Mouse (Mus musculus): Measurements from ENCODE around the gene Barx2. TPM values are rescaled to one million over a fixed set of nuclear protein-coding genes. Genes with fewer than 3 reads are reported as not detected.

The Barx2 gene
- polyA plus RNA-seq, 1 experiment from 2014 or later: not detected

GRCm38 (mm10) chr9:31931691-31932090 lies 18.4 kb upstream of the Barx2 start:
- no peak overlapping the region for H3K27ac ChIP-seq (ENCODE audit: low read depth, low read length)
- WGBS: 70% methylated on average over 5 of the region's 5 CpGs
- H3K9ac ChIP-seq (ENCODE audit: low read length): no peak overlapping the region
- H3K4me1 ChIP-seq (replicated peaks; ENCODE audit: control insufficient read depth, insufficient read depth, low read length): no peaks in the 10 kb centered on the region
- no peak for DNase-seq (ENCODE audit: low spot score)
- ATAC-seq (replicated peaks; ENCODE audit: low FRiP score): no peak
- H3K27me3 ChIP-seq (ENCODE audit: control insufficient read depth, insufficient read depth, low read length): no peaks in the 10 kb centered on the region
- H3K4me3 ChIP-seq (ENCODE audit: low read depth, low read length): no peak overlapping the region
- no peaks in the 10 kb centered on the region for H3K36me3 ChIP-seq (ENCODE audit: control insufficient read depth, insufficient read depth, low read length)
- no peaks in the 10 kb centered on the region for H3K9me3 ChIP-seq (ENCODE audit: control insufficient read depth, low read length)
- H3K4me2 ChIP-seq (ENCODE audit: low read depth, low read length, severe bottlenecking): no peak overlapping the region

- ATAC-seq (replicated peaks; ENCODE audit: low FRiP score): no peak
Measured at GRCm38 (mm10) chr9:31931255-31931654, 18.0 kb upstream of the Barx2 start.

DNA sequence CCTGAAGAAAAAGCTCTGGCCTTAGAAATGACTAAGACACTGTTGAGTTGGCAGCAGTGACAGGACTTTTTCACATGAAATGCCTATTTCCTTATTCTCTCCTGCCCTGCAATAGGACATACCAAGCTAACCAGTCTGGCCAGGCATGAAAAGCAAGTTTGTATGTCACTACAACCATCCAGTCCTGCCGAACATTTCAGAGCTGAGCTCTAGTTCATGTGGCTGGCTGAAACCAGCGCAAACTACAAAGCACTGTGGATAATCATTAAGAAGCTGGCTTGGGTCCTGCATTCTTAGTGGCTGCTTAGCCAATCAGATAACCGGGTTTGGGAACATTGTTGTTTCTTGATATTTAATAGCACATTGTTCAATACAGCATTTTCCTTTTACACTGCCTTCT lies 13.5 kb upstream of the Barx2 start:
- DNase-seq (ENCODE audit: low spot score): no peak
- Histone ChIP-seq H3K27me3 (ENCODE audit: control insufficient read depth, insufficient read depth, low read length) (no peaks in the 10 kb centered on the region; the same call in 1 of the 2 replicates), H3K36me3 (ENCODE audit: control insufficient read depth, insufficient read depth, low read length) (no peaks in the 10 kb centered on the region), H3K4me1 (replicated peaks; ENCODE audit: control insufficient read depth, insufficient read depth, low read length) (no peaks in the 10 kb centered on the region), H3K9ac (ENCODE audit: low read length) (no peak overlapping the region), H3K4me2 (ENCODE audit: low read depth, low read length, severe bottlenecking) (no peak overlapping the region), H3K4me3 (ENCODE audit: low read depth, low read length) (no peak overlapping the region), H3K27ac (ENCODE audit: low read depth, low read length) (no peak overlapping the region), H3K9me3 (ENCODE audit: control insufficient read depth, low read length) (no peaks in the 10 kb centered on the region)
- ATAC-seq (replicated peaks; ENCODE audit: low FRiP score): no peak
- 87% methylated on average over 3 of the region's 3 CpGs for WGBS

More at GRCm38 (mm10) chr9:31931255-31931654, 18.0 kb upstream of the Barx2 start:
- DNase-seq (ENCODE audit: low spot score): no peak
- no peak overlapping the region for H3K27ac ChIP-seq (ENCODE audit: low read depth, low read length)
- H3K9ac ChIP-seq (ENCODE audit: low read length): no peak overlapping the region
- no peaks in the 10 kb centered on the region for H3K4me1 ChIP-seq (replicated peaks; ENCODE audit: control insufficient read depth, insufficient read depth, low read length)
- H3K4me3 ChIP-seq (ENCODE audit: low read depth, low read length): no peak overlapping the region
- no peaks in the 10 kb centered on the region for H3K9me3 ChIP-seq (ENCODE audit: control insufficient read depth, low read length)
- 85% methylated on average over 3 of the region's 3 CpGs for WGBS
- H3K27me3 ChIP-seq (ENCODE audit: control insufficient read depth, insufficient read depth, low read length): no peaks in the 10 kb centered on the region; the same call in 1 of the 2 replicates
- no peak overlapping the region for H3K4me2 ChIP-seq (ENCODE audit: low read depth, low read length, severe bottlenecking)
- no peaks in the 10 kb centered on the region for H3K36me3 ChIP-seq (ENCODE audit: control insufficient read depth, insufficient read depth, low read length)

GRCm38 (mm10) chr9:31925830-31926624 lies 12.8 kb upstream of the Barx2 start:
- Histone ChIP-seq H3K9ac (ENCODE audit: low read length) (no peak overlapping the region), H3K4me3 (ENCODE audit: low read depth, low read length) (no peak overlapping the region), H3K36me3 (ENCODE audit: control insufficient read depth, insufficient read depth, low read length) (no peaks in the 10 kb centered on the region), H3K27ac (ENCODE audit: low read depth, low read length) (no peak overlapping the region), H3K9me3 (ENCODE audit: control insufficient read depth, low read length) (no peaks in the 10 kb centered on the region), H3K4me2 (ENCODE audit: low read depth, low read length, severe bottlenecking) (no peak overlapping the region), H3K27me3 (ENCODE audit: control insufficient read depth, insufficient read depth, low read length) (no peaks in the 10 kb centered on the region; the same call in 1 of the 2 replicates), H3K4me1 (replicated peaks; ENCODE audit: control insufficient read depth, insufficient read depth, low read length) (no peaks in the 10 kb centered on the region)
- ATAC-seq (replicated peaks; ENCODE audit: low FRiP score) (peak; percentile 85), DNase-seq (ENCODE audit: low spot score) (peak; percentile 91)
- 21% methylated on average over 22 of the region's 22 CpGs for WGBS

DNA sequence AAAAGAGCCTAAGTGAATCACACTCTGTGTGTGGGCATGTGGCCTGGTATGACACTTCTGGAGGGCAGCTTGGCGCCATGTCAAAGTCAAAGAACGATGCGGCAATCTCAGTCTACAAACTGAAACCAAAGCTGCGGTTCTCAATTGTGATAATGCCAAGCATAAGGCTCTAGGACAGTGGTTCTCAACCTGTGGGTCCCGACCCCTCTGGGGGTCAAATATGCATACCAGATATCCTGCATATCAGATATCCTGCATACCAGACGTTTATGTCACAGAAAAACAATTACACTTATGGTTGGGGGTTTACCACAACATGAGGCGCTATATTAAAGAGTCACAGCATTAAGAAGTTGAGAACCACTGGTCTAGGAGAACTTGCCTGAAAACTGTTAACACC lies 10.3 kb upstream of the Barx2 start:
- WGBS: 80% methylated on average over 7 of the region's 7 CpGs
- no peak for ATAC-seq (replicated peaks; ENCODE audit: low FRiP score)
- Histone ChIP-seq H3K4me1 (replicated peaks; ENCODE audit: control insufficient read depth, insufficient read depth, low read length) (no peaks in the 10 kb centered on the region), H3K4me3 (ENCODE audit: low read depth, low read length) (no peak overlapping the region), H3K36me3 (ENCODE audit: control insufficient read depth, insufficient read depth, low read length) (no peaks in the 10 kb centered on the region), H3K27me3 (ENCODE audit: control insufficient read depth, insufficient read depth, low read length) (peaks cover 3% of the 10 kb centered on the region; the same call in 1 of the 2 replicates), H3K27ac (ENCODE audit: low read depth, low read length) (no peak overlapping the region), H3K4me2 (ENCODE audit: low read depth, low read length, severe bottlenecking) (no peak overlapping the region), H3K9ac (ENCODE audit: low read length) (no peak overlapping the region), H3K9me3 (ENCODE audit: control insufficient read depth, low read length) (no peaks in the 10 kb centered on the region)
- DNase-seq (ENCODE audit: low spot score): no peak

GRCm38 (mm10) chr9:31919802-31920201 lies 6.5 kb upstream of the Barx2 start:
- no peak for ATAC-seq (replicated peaks; ENCODE audit: low FRiP score)
- H3K9ac ChIP-seq (ENCODE audit: low read length): no peak overlapping the region
- WGBS: 71% methylated on average over 1 of the region's 1 CpGs
- no peaks in the 10 kb centered on the region for H3K36me3 ChIP-seq (ENCODE audit: control insufficient read depth, insufficient read depth, low read length)
- no peak overlapping the region for H3K4me3 ChIP-seq (ENCODE audit: low read depth, low read length)
- H3K27ac ChIP-seq (ENCODE audit: low read depth, low read length): no peak overlapping the region
- DNase-seq (ENCODE audit: low spot score): no peak
- H3K4me1 ChIP-seq (replicated peaks; ENCODE audit: control insufficient read depth, insufficient read depth, low read length): peaks cover 2% of the 10 kb centered on the region; the same call in 1 of the 2 replicates
- H3K27me3 ChIP-seq (ENCODE audit: control insufficient read depth, insufficient read depth, low read length): peaks cover 33% of the 10 kb centered on the region
- no peak overlapping the region for H3K4me2 ChIP-seq (ENCODE audit: low read depth, low read length, severe bottlenecking)
- no peaks in the 10 kb centered on the region for H3K9me3 ChIP-seq (ENCODE audit: control insufficient read depth, low read length)

DNA sequence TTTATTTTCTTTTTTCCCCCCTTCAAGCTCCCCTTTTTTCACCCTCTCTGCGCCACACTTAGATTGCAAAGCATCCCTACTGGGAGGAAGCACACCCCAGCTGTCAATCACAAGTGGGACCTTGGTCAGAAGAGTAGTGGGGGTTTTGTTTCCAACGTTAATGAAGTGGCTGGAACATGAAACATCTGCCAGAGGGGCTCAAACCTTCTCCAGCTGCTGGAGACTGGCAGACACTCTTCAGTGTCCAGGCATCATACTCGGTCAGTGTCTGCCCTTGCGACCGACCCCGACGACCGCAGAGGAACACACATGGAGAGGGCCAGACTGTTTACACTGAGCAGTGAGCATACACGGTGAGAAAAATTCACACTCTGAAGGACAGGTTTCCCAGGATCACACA lies 3.2 kb upstream of the Barx2 start:
- Histone ChIP-seq H3K4me2 (ENCODE audit: low read depth, low read length, severe bottlenecking) (no peak overlapping the region), H3K9ac (ENCODE audit: low read length) (no peak overlapping the region), H3K27me3 (ENCODE audit: control insufficient read depth, insufficient read depth, low read length) (peaks cover 64% of the 10 kb centered on the region), H3K9me3 (ENCODE audit: control insufficient read depth, low read length) (no peaks in the 10 kb centered on the region), H3K4me3 (ENCODE audit: low read depth, low read length) (no peak overlapping the region), H3K36me3 (ENCODE audit: control insufficient read depth, insufficient read depth, low read length) (no peaks in the 10 kb centered on the region), H3K27ac (ENCODE audit: low read depth, low read length) (no peak overlapping the region), H3K4me1 (replicated peaks; ENCODE audit: control insufficient read depth, insufficient read depth, low read length) (peaks cover 12% of the 10 kb centered on the region)
- no peak for DNase-seq (ENCODE audit: low spot score)
- 9% methylated on average over 9 of the region's 9 CpGs for WGBS
- no peak for ATAC-seq (replicated peaks; ENCODE audit: low FRiP score)

DNA sequence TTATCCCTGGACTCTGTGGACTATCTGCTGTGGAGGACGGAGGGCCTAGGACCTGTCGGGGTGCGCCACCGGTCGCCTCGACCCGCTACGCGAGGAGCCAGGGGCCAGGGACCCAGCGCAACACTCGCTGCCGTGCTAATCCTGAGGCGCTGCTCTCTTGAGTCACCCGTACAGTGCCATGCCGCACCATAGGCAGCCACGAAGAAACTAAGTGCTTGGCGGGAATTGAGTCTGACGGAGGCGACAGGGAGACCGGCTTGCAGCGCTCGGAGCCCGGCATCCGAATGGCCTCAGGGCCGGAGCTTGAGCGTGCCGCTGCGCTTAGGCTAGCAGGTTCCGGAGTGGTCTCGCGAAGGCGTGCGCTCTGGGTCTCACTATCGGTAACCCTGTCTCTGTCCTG lies 1.6 kb upstream of the Barx2 start:
- no peak overlapping the region; the same call in 1 of the 2 replicates for H3K9ac ChIP-seq (ENCODE audit: low read length)
- under 1% methylated on average over 34 of the region's 34 CpGs for WGBS
- H3K36me3 ChIP-seq (ENCODE audit: control insufficient read depth, insufficient read depth, low read length): no peaks in the 10 kb centered on the region
- 0 out of 2 replicates have a peak overlapping the region, but pooled peaks have one; percentile 21 for H3K4me2 ChIP-seq (ENCODE audit: low read depth, low read length, severe bottlenecking)
- no peak for ATAC-seq (replicated peaks; ENCODE audit: low FRiP score)
- H3K27ac ChIP-seq (ENCODE audit: low read depth, low read length): no peak overlapping the region
- peaks cover 75% of the 10 kb centered on the region for H3K27me3 ChIP-seq (ENCODE audit: control insufficient read depth, insufficient read depth, low read length)
- H3K4me3 ChIP-seq (ENCODE audit: low read depth, low read length): 0 out of 2 replicates have a peak overlapping the region, but pooled peaks have one; percentile 7
- peak; percentile 63 for DNase-seq (ENCODE audit: low spot score)
- peaks cover 12% of the 10 kb centered on the region for H3K4me1 ChIP-seq (replicated peaks; ENCODE audit: control insufficient read depth, insufficient read depth, low read length)
- H3K9me3 ChIP-seq (ENCODE audit: control insufficient read depth, low read length): no peaks in the 10 kb centered on the region

Data from forebrain, embryonic 11.5 days (tissue).